Mouse (Mus musculus) gastrocnemius, adult 2 months (tissue): Measurements from ENCODE around the gene Spata31d1c. TPM values are rescaled to one million over a fixed set of nuclear protein-coding genes. Genes with fewer than 3 reads are reported as not detected.

Experiments used
- DNase-seq: peaks from one replicate; pipeline ENCODE4 v3.0.0; 2022
- H3K27ac ChIP-seq: fragments of 200-600 bp; 2 replicates; pipeline ENCODE4 v1.8.1; 2022; ENCODE audit warnings: mild to moderate bottlenecking
- H3K4me3 ChIP-seq: fragments of 200-600 bp; 2 replicates; pipeline ENCODE4 v1.8.1; 2022; ENCODE audit warnings: mild to moderate bottlenecking, moderate library complexity
- CTCF ChIP-seq: fragments of 200-600 bp; IDR thresholded peaks from 2 replicates; pipeline ENCODE4 v1.8.1; 2022; ENCODE audit warnings: antibody characterized with exemption, mild to moderate bottlenecking, moderate library complexity
- intact Hi-C: fragments of 180-260 bp; cut with DNase I; formaldehyde crosslinking; loops from one replicate; pipeline ENCODE4 v1.15.1; 2025
- long read RNA-seq, 2 experiments: library from polyadenylated mRNA; stranded (forward); transcript quantifications; one replicate each; pipeline ENCODE4 v2.0.0; 2021
- total RNA-seq, 2 experiments: library from RNA; stranded (reverse); gene quantifications; 2 replicates each; pipeline ENCODE4 v1.2.3; 2021

Gene Spata31d1c
- not detected for total RNA-seq
- long read RNA-seq, experiment 1: 0 reads
- long read RNA-seq, experiment 2: 0 reads

- TF ChIP-seq CTCF: no peak
- no peak for DNase-seq
- Histone ChIP-seq H3K4me3 (no peak within 1 kb of the TSS), H3K27ac (no peak within 1 kb of the TSS)
- intact Hi-C loops: no loop called here
These were observed at the start of gene Spata31d1c for GRCm38 (mm10) chr13:65032758-65033157. Gene Spata31d1c (plus strand): TSS chr13:65033058.

DNA sequence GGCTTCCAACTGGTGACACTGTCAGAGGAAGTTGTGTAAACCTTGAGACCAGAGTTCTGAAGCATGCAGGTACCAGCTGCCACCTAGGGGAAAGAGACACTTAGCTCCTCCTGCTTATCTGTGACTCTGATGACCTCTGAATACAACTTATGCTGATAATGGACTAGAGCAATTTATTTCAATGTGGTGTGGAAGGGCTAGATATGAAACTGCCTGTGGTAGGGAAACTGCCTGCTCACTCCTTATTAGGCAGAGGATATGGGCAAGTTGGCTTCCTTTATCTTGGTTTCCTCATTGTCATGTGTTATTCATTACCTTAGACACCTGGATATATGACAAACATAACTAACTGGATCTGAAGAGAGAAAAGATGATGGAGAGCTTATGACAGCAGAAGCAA is 44.0 kb upstream of the Spata31d1c start:
- TF ChIP-seq CTCF: no peak
- no peak for DNase-seq
- intact Hi-C loops: no loop called here
- Histone ChIP-seq H3K4me3 (no peak overlapping the region), H3K27ac (no peak overlapping the region)

DNA sequence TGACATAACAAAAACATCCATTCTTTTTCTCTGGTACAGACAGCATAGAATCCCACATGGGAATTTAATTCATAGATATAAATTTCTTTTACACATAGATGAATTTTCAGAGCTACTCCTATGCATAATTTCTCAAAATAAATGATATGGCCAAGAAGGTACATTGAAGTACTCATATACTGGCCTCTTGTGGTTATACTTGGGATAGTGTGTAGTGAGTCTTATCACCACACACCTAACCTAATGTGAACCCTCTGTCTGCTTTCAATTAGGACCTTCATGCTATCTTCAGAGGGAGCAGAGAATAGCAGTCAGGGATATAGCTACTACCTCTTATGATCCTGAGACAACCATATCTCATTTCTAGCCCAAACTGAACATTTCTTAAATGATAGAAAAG is 27.4 kb upstream of the Spata31d1c start:
- intact Hi-C loops: no loop called here
- no peak overlapping the region for H3K4me3 ChIP-seq
- H3K27ac ChIP-seq: no peak overlapping the region
- no peak for TF ChIP-seq CTCF
- no peak for DNase-seq

GRCm38 (mm10) chr13:65006760-65007159 is 26.1 kb upstream of the Spata31d1c start:
- Histone ChIP-seq H3K27ac (no peak overlapping the region), H3K4me3 (no peak overlapping the region)
- intact Hi-C loops: no loop called here
- no peak for TF ChIP-seq CTCF
- DNase-seq: no peak

GRCm38 (mm10) chr13:65007971-65008370 is 24.9 kb upstream of the Spata31d1c start:
- Histone ChIP-seq H3K27ac (no peak overlapping the region), H3K4me3 (no peak overlapping the region)
- intact Hi-C loops: no loop called here
- TF ChIP-seq CTCF: no peak
- DNase-seq: no peak

- no peak for TF ChIP-seq CTCF
- intact Hi-C loops: no loop called here
- H3K4me3 ChIP-seq: no peak overlapping the region
- no peak for DNase-seq
- no peak overlapping the region for H3K27ac ChIP-seq
These were observed 21.7 kb upstream of the Spata31d1c start for GRCm38 (mm10) chr13:65011052-65011738.

DNA sequence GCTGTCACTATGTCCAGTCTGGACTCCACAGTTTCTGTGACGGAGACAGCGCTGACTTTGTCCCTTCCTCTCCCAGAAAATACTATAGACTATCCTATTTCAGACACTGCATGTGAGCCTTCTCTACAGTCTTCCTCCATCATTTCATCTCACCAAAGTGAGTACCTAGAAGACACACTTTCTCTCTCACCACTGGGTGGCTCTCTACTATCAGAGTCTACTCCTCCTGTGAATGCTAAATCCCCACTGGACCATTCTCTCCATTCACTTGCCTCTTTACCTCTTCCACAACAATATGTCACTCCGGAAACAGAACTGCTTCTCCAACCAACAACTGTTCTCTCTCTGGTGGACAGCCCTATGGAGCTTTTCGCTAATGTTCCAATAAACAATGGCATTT is 2.2 kb downstream of the Spata31d1c start:
- no peak for DNase-seq
- Histone ChIP-seq H3K27ac (no peak overlapping the region), H3K4me3 (no peak overlapping the region)
- intact Hi-C loops: no loop called here
- TF ChIP-seq CTCF: peak; percentile 48

- Histone ChIP-seq H3K27ac (no peak within 1 kb of the TSS), H3K4me3 (no peak within 1 kb of the TSS)
- no peak for TF ChIP-seq CTCF
- DNase-seq: no peak
- intact Hi-C loops: loop anchor here (1.0 kb wide), 1 partner anchor 9 kb away; no protein-coding TSS in a partner anchor
These were observed 19.8 kb downstream of the Spata31d1c start, which contains the start of gene Prss47 for GRCm38 (mm10) chr13:65052660-65053059. Gene Prss47 (minus strand): TSS chr13:65052760.

DNA sequence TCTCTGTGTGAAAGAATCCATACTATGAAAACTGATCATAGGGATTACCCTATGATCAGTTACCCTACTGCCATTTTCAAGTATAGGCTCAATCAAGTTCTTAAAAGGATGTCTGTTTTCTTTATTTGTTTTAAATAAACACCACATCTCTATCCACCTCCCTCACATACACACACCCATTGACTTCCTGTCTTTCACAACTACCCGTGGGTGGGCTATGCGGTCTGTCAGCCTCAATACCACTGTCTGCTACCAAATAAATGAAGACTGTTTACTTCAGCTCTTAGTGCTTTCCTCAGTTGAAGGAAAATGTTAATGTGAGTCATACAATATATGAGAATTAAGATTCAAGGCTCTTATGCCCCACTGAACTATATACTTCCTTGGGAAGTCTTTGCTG is 37.1 kb downstream of the Spata31d1c start:
- no peak for DNase-seq
- Histone ChIP-seq H3K27ac (no peak overlapping the region), H3K4me3 (no peak overlapping the region)
- TF ChIP-seq CTCF: no peak
- intact Hi-C loops: no loop called here

Other genes with a start within 250 kb of the Spata31d1c start
- gene Cntnap3, start 129.1 kb upstream of the Spata31d1c start, total RNA-seq: not detected
- gene Spata31, start 115.7 kb upstream of the Spata31d1c start, total RNA-seq: not detected
- gene Prss47, start 19.7 kb downstream of the Spata31d1c start, total RNA-seq: not detected
- 1 to 10 TPM; 5.6 to 8.6 TPM for gene Mfsd14b, start 79.9 kb downstream of the Spata31d1c start, total RNA-seq
- not detected for gene Olfr465-ps1, start 105.0 kb downstream of the Spata31d1c start, total RNA-seq
- gene Olfr466, start 117.2 kb downstream of the Spata31d1c start, total RNA-seq: not detected
- not detected for gene Nlrp4f, start 172.9 kb downstream of the Spata31d1c start, total RNA-seq
- gene Gm10775, start 226.5 kb downstream of the Spata31d1c start, total RNA-seq: not detected
- gene Zfp369, start 245.8 kb downstream of the Spata31d1c start, total RNA-seq: 10 to 100 TPM in 1 of 2 experiments, 1 to 10 TPM in 1; 8.9 to 10.6 TPM